Mouse (Mus musculus) hindbrain, embryonic 14.5 days (tissue): ENCODE data around the gene Mmgt2. TPM values are rescaled to one million over a fixed set of nuclear protein-coding genes. Genes with fewer than 3 reads are reported as not detected.

Experiments
- ATAC-seq: fragments of 200-750 bp; cut with Nextera tagmentation; 2 replicates; pipeline ENCODE4 v1.8.0; 2017; ENCODE audit warnings: moderate number of reproducible peaks, mild to moderate bottlenecking, moderate TSS enrichment, moderate library complexity; ENCODE audit not compliant: low FRiP score
- DNase-seq: peaks from one replicate; pipeline ENCODE4 v3.0.0-alpha.2; 2015; ENCODE audit warnings: low spot score
- H3K27ac ChIP-seq: fragments of 300-500 bp; sonication (generic); 2 replicates; pipeline ENCODE4 v1.5.1; 2014; ENCODE audit warnings: mild to moderate bottlenecking, moderate library complexity
- H3K27me3 ChIP-seq: fragments of 300-500 bp; sonication (generic); 2 replicates; pipeline ENCODE4 v1.6.1; 2014; ENCODE audit warnings: mild to moderate bottlenecking, low read length, mixed read lengths; ENCODE audit not compliant: control insufficient read depth, insufficient read depth
- H3K36me3 ChIP-seq: fragments of 300-500 bp; sonication (generic); replicated peaks from 2 replicates; pipeline ENCODE4 v1.6.1; 2014; ENCODE audit not compliant: control insufficient read depth, insufficient read depth
- H3K4me1 ChIP-seq: fragments of 300-500 bp; sonication (generic); replicated peaks from 2 replicates; pipeline ENCODE4 v1.6.1; 2014; ENCODE audit warnings: antibody characterized with exemption, low read length, mixed read lengths; ENCODE audit not compliant: control insufficient read depth, insufficient read depth
- H3K4me2 ChIP-seq: fragments of 300-500 bp; sonication (generic); replicated peaks from 2 replicates; pipeline ENCODE4 v1.6.1; 2014; ENCODE audit warnings: mild to moderate bottlenecking, moderate library complexity
- H3K4me3 ChIP-seq: fragments of 300-500 bp; sonication (generic); replicated peaks from 2 replicates; pipeline ENCODE4 v1.5.1; 2014; ENCODE audit warnings: mild to moderate bottlenecking, low read length
- H3K9ac ChIP-seq: fragments of 300-500 bp; sonication (generic); 2 replicates; pipeline ENCODE4 v1.6.1; 2014
- H3K9me3 ChIP-seq: fragments of 300-500 bp; sonication (generic); 2 replicates; pipeline ENCODE4 v1.6.1; 2016; ENCODE audit warnings: low read length; ENCODE audit not compliant: control insufficient read depth
- WGBS: fragments of 180-500 bp; shearing (Covaris S2); extraction: QIAGEN DNeasy Blood & Tissue Kit; methylation state at CpG from one replicate; pipeline ENCODE4 v1.1.7; 2014; 5-methylcytosine and 5-hydroxymethylcytosine counted together
- polyA plus RNA-seq: library from polyadenylated mRNA; unstranded; fragments of >200 nt; fragmentation: Nextera tagmentation; extraction: Ambion mirVana; gene quantifications from 2 replicates; pipeline ENCODE4 v1.2.1, GENCODE M21; 2014

Gene Mmgt2
- polyA plus RNA-seq: 21.0 and 33.4 TPM in 2 replicates

- H3K27ac ChIP-seq: peak within 1 kb of the TSS; percentile 71
- H3K9ac ChIP-seq: peak within 1 kb of the TSS; percentile 71
- no peaks in the 10 kb centered on the region for H3K36me3 ChIP-seq
- peak within 1 kb of the TSS; percentile 69 for H3K4me2 ChIP-seq
- H3K9me3 ChIP-seq: no peaks in the 10 kb centered on the region
- DNase-seq (peak; percentile 87), ATAC-seq (peak; percentile 86)
- peaks cover 35% of the 10 kb centered on the region for H3K4me1 ChIP-seq
- H3K4me3 ChIP-seq: peak within 1 kb of the TSS; percentile 80
- no peaks in the 10 kb centered on the region for H3K27me3 ChIP-seq
- WGBS: 3% methylated on average over 35 of the region's 53 CpGs
Measured at GRCm38 (mm10) chr11:62648591-62649391, at the start of gene Mmgt2. Gene Mmgt2, plus strand, starts transcription at chr11:62648664.

GRCm38 (mm10) chr11:62601732-62602618 lies 46.5 kb upstream of the Mmgt2 start:
- H3K4me2 ChIP-seq: peak overlapping the region; percentile 65
- peak overlapping the region; percentile 72 for H3K9ac ChIP-seq
- 10% methylated on average over 17 of the region's 17 CpGs for WGBS
- peak overlapping the region; percentile 64 for H3K4me3 ChIP-seq
- no peaks in the 10 kb centered on the region for H3K27me3 ChIP-seq
- H3K27ac ChIP-seq: peak overlapping the region; percentile 90
- DNase-seq (peak; percentile 34), ATAC-seq (no peak)
- peaks cover 27% of the 10 kb centered on the region for H3K4me1 ChIP-seq
- peaks cover 36% of the 10 kb centered on the region for H3K36me3 ChIP-seq
- no peaks in the 10 kb centered on the region for H3K9me3 ChIP-seq

GRCm38 (mm10) chr11:62602619-62603311 lies 45.7 kb upstream of the Mmgt2 start:
- ATAC-seq (peak; percentile 95), DNase-seq (peak; percentile 98)
- H3K4me1 ChIP-seq: peaks cover 27% of the 10 kb centered on the region
- under 1% methylated on average over 58 of the region's 58 CpGs for WGBS
- H3K4me2 ChIP-seq: peak overlapping the region; percentile 89
- H3K36me3 ChIP-seq: peaks cover 44% of the 10 kb centered on the region
- H3K27me3 ChIP-seq: no peaks in the 10 kb centered on the region
- peak overlapping the region; percentile 90 for H3K27ac ChIP-seq
- peak overlapping the region; percentile 84 for H3K9ac ChIP-seq
- no peaks in the 10 kb centered on the region for H3K9me3 ChIP-seq
- peak overlapping the region; percentile 64 for H3K4me3 ChIP-seq

GRCm38 (mm10) chr11:62603312-62604056 lies 45.0 kb upstream of the Mmgt2 start:
- Histone ChIP-seq H3K9ac (peak overlapping the region; percentile 84), H3K27me3 (no peaks in the 10 kb centered on the region), H3K36me3 (peaks cover 51% of the 10 kb centered on the region), H3K27ac (peak overlapping the region; percentile 90), H3K4me1 (peaks cover 27% of the 10 kb centered on the region), H3K4me3 (peak overlapping the region; percentile 64), H3K4me2 (peak overlapping the region; percentile 89), H3K9me3 (no peaks in the 10 kb centered on the region)
- no peak; the same call in 1 of the 2 replicates for ATAC-seq
- peak; percentile 32 for DNase-seq
- under 1% methylated on average over 13 of the region's 13 CpGs for WGBS

- peak overlapping the region; percentile 15; the same call in 1 of the 2 replicates for H3K27ac ChIP-seq
- peak overlapping the region; percentile 89 for H3K4me2 ChIP-seq
- no peaks in the 10 kb centered on the region for H3K9me3 ChIP-seq
- H3K36me3 ChIP-seq: peaks cover 58% of the 10 kb centered on the region
- no peaks in the 10 kb centered on the region for H3K27me3 ChIP-seq
- DNase-seq: no peak
- H3K9ac ChIP-seq: peak overlapping the region; percentile 84
- 19% methylated on average over 5 of the region's 5 CpGs for WGBS
- peaks cover 27% of the 10 kb centered on the region for H3K4me1 ChIP-seq
- peak overlapping the region; percentile 64 for H3K4me3 ChIP-seq
- ATAC-seq: no peak
Measured at GRCm38 (mm10) chr11:62604123-62604706, 44.2 kb upstream of the Mmgt2 start.

- peak overlapping the region; percentile 64 for H3K4me3 ChIP-seq
- H3K9me3 ChIP-seq: no peaks in the 10 kb centered on the region
- peak overlapping the region; percentile 89 for H3K4me2 ChIP-seq
- DNase-seq: no peak
- ATAC-seq: no peak
- peaks cover 59% of the 10 kb centered on the region for H3K36me3 ChIP-seq
- H3K27ac ChIP-seq: no peak overlapping the region
- peak overlapping the region; percentile 84 for H3K9ac ChIP-seq
- no peaks in the 10 kb centered on the region for H3K27me3 ChIP-seq
- H3K4me1 ChIP-seq: peaks cover 27% of the 10 kb centered on the region
- whole genome bisulfite sequencing: 21% methylated on average over 3 of the region's 3 CpGs
Measured at GRCm38 (mm10) chr11:62604886-62605618, 43.4 kb upstream of the Mmgt2 start.

- no peak overlapping the region for H3K27ac ChIP-seq
- H3K27me3 ChIP-seq: no peaks in the 10 kb centered on the region
- H3K36me3 ChIP-seq: peaks cover 58% of the 10 kb centered on the region
- H3K4me3 ChIP-seq: no peak overlapping the region
- DNase-seq (no peak), ATAC-seq (no peak)
- H3K9ac ChIP-seq: peak overlapping the region; percentile 84
- peak overlapping the region; percentile 89 for H3K4me2 ChIP-seq
- 50% methylated on average over 10 of the region's 10 CpGs for WGBS
- H3K4me1 ChIP-seq: peaks cover 27% of the 10 kb centered on the region
- H3K9me3 ChIP-seq: no peaks in the 10 kb centered on the region
Measured at GRCm38 (mm10) chr11:62605619-62606298, 42.7 kb upstream of the Mmgt2 start.
